Mouse (Mus musculus): Measurements from ENCODE around the gene Vsnl1. TPM values are rescaled to one million over a fixed set of nuclear protein-coding genes. Genes with fewer than 3 reads are reported as not detected.

Gene Vsnl1
- 0.87 TPM for polyA plus RNA-seq (2015; fragmentation: Illumina TruSeq; extraction: RNeasy Lipid Tissue Mini Kit (QIAGEN cat#74804); ENCODE audit: insufficient read depth, low read depth, low replicate concordance)

DNA sequence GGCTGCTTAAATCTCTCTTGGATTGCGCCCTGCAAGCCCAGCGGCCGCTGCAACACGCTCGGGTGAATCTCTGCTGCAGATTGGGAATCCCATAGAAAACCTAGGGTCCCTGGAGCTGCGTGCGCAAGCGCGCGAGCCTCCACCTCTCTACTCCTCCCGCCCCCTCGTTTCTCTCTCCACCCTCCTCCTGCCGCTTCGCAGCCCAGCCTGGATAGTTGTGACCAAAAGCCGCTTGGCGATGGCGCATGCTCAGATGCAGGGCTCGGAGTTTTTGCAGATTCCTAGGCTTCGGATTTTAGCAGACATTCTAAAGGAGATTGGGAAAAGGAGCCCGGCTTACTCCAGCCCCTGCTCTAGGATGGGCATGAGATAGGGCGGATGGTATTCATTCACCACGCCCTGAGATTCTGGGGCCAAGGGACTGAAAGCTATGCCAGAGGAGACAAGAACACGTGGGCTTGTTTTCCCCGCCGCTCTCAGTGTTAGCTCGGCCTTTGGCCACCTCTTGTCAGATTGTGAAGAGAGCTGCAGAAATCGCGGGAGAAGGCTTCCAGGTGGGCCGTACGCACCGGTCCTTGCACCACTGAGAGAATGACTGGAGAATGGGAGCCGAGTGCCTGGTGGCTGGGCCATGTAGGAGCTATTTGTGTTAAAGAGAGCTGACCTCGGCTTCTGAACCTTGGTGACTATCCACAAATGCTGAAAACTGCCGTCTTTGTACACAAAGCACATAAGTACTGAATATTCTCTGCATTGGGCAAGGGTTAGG, at the start of gene Vsnl1:
TSS of gene Vsnl1 (minus strand) at position 117 of the 769 bp plus-strand sequence.

DNA sequence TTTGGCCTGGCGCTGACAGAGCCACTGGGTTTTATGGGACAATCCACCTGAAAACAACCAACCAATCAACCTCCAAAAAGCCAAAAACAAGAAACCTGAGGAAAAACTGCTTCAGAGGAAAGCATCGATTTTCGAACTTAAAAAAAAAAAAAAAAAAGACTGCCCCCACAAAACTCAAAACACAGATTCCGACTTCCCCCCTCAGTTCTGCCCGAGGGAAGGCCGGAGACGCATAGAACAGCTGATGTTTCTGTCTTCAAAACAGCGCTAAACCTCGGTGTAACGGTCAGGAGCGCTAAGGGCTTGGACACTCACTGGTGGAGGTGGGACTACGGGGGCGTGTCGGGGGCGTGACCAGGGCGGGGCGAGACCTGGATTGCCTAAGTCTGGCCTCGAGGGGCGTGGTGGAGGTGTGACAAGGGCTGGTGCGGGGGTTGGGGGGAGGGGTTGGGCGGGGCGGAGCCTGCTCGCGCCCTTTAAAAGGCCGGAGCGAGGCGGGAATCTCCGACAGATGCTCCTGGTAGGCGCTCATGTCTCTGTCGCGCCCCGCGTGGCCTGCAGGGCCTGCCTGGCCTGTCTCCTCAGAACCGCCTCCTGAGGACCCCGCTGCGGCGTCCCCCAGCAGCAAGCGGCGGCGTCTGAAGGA, 19.3 kb upstream of the Vsnl1 start, which contains the start of gene Rad51ap2:
TSS of gene Rad51ap2 (plus strand) at position 531 of the 646 bp plus-strand sequence.

Other genes starting within 250 kb of the Vsnl1 start
- not detected for gene Msgn1, start 227.6 kb downstream of the Vsnl1 start, polyA plus RNA-seq (2015; fragmentation: Illumina TruSeq; extraction: RNeasy Lipid Tissue Mini Kit (QIAGEN cat#74804); ENCODE audit: insufficient read depth, low read depth, low replicate concordance)
- gene Gen1, start 170.8 kb downstream of the Vsnl1 start, polyA plus RNA-seq (2015; fragmentation: Illumina TruSeq; extraction: RNeasy Lipid Tissue Mini Kit (QIAGEN cat#74804); ENCODE audit: insufficient read depth, low read depth, low replicate concordance): not detected
- 5.7 TPM for gene Smc6, start 170.7 kb downstream of the Vsnl1 start, polyA plus RNA-seq (2015; fragmentation: Illumina TruSeq; extraction: RNeasy Lipid Tissue Mini Kit (QIAGEN cat#74804); ENCODE audit: insufficient read depth, low read depth, low replicate concordance)
- not detected for gene Rad51ap2, start 19.5 kb upstream of the Vsnl1 start, polyA plus RNA-seq (2015; fragmentation: Illumina TruSeq; extraction: RNeasy Lipid Tissue Mini Kit (QIAGEN cat#74804); ENCODE audit: insufficient read depth, low read depth, low replicate concordance)